Mouse (Mus musculus) c-Kit-negative CD71-positive TER-119-positive erythroid progenitor cells, embryonic 14.5 days (primary cell): ENCODE measurements around the gene Stom.
A peak's percentile ranks its signal among the peaks of the same experiment; 100 is the strongest.

ENCODE experiments used
- DNase-seq: peaks from one replicate; pipeline ENCODE4 v3.0.0-alpha.2; 2013; ENCODE audit warnings: low read depth, low spot score

The Stom gene

GRCm38 (mm10) chr2:35336388-35337280, at the start of gene Stom:
TSS of gene Stom (minus strand) at chr2:35336976.
- DNase-seq, result peak; percentile 99

DNA sequence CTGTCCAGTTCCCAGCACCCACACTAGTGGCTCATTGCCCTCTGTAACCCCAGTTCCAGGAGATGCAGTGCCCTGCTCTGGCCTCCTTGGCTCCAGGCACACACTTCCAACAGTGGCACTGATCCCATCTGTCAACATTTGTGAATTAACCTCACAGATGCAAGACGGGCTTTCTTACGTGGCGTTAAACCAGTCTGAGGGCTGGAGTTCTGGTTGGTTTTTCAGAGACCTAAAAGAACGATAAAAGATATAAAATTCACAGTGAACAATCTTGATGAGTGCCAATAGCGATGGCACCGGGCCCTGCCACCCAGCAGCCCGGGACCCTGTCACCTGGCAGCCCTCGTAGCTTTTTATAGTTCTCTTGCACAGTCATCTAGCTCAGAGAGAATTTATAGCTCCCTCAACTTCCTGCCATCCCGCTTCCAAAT, 48.7 kb upstream of the Stom start:
- DNase-seq, result no peak

GRCm38 (mm10) chr2:35379306-35379705, 42.5 kb upstream of the Stom start:
- no peak for DNase-seq

DNA sequence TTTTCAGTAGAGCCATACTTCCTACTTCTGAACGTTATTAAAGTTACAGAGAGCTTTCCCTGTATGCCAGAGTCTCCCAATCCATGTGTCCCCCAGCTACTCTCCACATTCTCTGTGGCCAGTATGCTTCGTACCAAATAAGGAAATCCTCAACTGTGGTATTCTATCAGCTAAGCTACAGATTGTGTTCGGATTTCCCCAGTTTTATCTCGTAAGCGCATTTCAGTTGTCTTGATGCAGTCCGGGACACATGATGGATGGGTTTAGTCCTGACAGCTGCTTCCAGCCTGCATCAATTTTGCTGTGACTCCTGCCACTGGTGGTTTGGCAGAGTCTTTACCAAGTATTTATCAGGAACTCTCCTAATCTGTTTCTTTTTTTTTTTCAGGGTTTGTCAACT, 40.8 kb upstream of the Stom start:
- DNase-seq, result no peak

DNA sequence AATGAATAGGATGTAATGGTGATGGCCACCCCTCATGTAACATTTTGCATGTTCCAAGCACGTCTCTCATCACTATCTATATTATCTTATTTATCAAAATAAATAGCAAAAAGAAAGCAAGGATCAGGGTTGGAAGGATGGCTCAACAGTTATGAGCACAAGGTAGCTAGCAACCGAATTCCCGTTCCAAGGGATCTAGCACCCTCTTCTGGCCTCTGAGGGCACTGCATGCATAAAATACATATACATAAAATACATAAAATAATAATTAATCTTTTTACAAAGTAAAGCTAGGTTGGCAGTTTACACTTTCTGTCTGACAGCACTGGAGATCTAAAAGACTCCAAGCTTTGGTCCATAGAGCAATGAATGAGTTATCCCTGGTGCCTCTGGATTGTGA, 36.2 kb upstream of the Stom start:
- DNase-seq, result peak; percentile 50

GRCm38 (mm10) chr2:35370686-35371085, 33.9 kb upstream of the Stom start:
- no peak for DNase-seq

- no peak for DNase-seq
Measured at GRCm38 (mm10) chr2:35367629-35368028, 30.9 kb upstream of the Stom start, which contains the start of gene 4930568D16Rik. TSS of gene 4930568D16Rik (minus strand) at chr2:35367729.

GRCm38 (mm10) chr2:35349184-35349583, 12.4 kb upstream of the Stom start:
- DNase-seq, result no peak

DNA sequence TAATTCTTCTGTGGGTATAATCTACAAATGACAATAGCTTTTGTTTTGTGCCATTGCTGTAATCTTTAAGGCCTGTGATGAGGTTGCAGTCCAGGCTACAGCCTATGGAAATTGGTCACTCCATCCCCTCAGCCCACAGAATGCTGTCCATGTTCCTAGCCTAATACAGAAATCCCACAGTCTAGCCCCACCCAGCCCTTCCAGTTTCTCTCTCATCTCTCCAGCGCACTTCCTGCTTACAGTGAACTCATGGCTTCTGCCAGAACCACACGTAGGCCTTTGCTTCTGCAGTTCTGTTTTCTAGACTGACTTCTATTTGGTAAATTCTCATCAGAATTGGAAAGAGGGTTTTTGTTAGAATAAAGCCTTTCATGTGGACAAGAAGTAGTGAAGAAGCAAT, 9.2 kb upstream of the Stom start:
- DNase-seq, result no peak

DNA sequence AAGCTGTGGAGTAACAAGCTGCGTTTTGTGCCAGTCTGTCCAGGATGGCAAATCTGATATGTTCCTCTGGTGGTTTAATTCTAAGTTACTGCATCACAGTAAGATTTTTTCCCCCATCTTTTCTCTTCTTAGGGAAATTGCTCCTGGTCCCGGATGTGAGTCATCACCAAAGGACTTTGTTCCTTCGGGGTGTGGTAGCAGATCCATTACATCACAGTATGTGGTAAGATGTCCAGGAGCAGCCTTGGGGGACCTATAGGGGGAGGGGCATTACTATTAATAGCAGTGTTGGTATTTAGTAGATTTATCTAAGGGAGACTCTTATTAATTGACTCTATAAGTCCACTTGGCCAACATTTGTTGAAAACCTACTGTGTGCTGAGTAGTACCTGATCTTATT, 5.8 kb upstream of the Stom start:
- no peak for DNase-seq

GRCm38 (mm10) chr2:35338707-35339106, 1.9 kb upstream of the Stom start:
- DNase-seq, result no peak

- no peak for DNase-seq
Measured at GRCm38 (mm10) chr2:35338036-35338435, 1.3 kb upstream of the Stom start.

- DNase-seq, result no peak
Measured at GRCm38 (mm10) chr2:35337419-35337818, 643 bp upstream of the Stom start.

DNA sequence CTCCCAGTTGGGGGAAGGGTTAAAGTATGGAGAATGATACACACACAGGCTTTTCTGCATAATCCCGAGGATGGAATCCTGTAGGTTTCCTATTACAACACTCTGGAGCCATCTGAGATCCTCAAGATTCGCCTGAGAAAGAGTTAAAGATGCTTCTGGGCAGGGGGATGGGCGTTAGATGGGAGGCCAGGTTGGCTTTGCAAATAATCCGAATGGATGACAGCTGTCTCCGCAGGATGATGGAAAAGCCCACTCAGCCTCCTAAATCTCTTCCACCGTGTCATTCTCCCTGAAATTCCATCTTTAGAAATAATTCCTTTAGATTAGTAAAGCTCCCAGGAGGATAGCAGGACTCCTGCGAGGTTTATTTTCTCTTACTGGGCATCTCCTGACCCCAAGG, 1.2 kb downstream of the Stom start:
- DNase-seq, result no peak

GRCm38 (mm10) chr2:35333670-35334069, 3.1 kb downstream of the Stom start:
- no peak for DNase-seq

- DNase-seq, result no peak
Measured at GRCm38 (mm10) chr2:35331205-35331604, 5.6 kb downstream of the Stom start.

DNA sequence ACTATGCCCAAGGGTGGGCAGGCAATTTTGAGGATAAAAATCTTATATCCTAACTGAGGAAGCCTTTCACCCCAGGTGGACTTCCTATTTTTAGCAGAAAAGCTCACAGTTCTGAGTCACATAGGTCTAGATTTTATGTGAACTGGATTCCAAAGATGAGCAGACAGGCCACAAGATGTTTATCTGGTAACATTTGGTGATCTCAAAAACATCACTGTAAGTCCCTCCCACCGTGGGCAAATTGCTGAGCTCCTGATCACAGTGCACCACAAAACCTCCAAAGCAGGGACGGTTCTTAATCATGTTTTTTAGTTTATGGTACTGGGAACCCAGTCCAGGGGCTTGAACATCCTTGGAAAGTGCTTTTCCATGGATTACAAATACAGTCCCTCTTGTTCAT, 7.7 kb downstream of the Stom start:
- DNase-seq, result no peak

GRCm38 (mm10) chr2:35328064-35328792, 8.5 kb downstream of the Stom start:
- DNase-seq, result no peak

GRCm38 (mm10) chr2:35327583-35327982, 9.2 kb downstream of the Stom start:
- DNase-seq, result peak; percentile 59

DNA sequence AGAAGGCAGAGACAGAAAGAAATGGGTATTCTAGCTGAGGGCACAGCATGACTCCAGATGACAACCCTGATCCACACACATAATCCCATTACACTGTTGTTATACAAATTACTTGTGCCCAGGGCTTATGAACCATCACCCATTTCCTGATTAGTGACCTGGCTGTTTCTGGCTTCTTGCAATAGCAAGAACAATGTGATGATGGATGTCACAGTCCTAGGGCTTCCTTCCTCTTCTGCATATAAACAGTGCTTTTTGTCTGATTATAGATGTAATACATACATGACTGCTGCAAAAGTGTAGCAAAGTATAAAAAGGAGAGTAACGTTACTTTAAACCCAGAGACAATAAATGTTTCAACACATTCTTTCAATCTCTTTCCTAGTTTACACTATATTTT, 9.8 kb downstream of the Stom start:
- DNase-seq, result no peak

GRCm38 (mm10) chr2:35325930-35326329, 10.8 kb downstream of the Stom start:
- DNase-seq, result no peak

DNA sequence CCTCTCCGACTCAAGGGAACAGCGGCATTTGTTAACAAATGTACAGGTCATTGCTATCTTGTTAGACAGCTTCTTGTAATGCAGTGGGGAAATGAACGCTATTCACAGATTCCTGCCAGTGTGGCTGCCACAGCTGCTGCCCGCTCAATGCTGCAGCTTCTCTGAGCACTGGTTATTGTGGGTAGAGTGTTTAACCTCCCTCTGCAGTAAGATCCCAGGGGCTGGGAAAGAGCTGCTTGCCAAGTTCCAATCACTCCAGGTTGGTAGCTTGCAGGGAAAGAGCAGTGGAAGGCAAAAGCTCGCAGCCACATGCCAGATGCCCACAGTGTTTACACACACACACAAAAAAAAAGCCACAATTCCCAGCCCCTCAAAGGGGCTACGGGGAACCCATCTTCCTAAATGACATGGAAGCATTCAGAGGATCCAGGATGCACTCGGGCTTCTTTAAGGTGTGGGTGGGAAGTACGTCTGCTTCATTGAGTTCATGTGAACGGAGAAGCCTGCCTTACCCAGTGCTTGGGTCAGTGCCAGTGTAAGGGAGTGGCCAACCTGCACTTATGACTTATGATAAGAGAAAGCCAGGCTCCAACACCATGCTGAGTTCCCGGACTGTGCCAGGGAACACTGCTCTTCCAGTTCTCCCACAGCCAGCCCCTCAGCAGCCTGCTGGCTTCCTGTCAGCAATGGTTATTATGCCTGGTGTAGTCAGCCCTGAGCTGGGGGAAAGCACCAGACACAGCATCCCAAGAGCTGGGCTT, 14.2 kb downstream of the Stom start:
- no peak for DNase-seq
